Mouse (Mus musculus): ENCODE measurements at regions not wholly inside any gene's neighbourhood (a gene's known extent, or its start where the extent isn't known, plus 50 kb on each side); places are given as distances from the start of the nearest gene placed in this dataset. TPM values are rescaled to one million over a fixed set of nuclear protein-coding genes. Genes with fewer than 3 reads are reported as not detected.

Small RNAs in the stretch of these regions (microRNA-seq; reads per million reads assigned to microRNA genes)
- gene Mir3963 = not detected

Measured in limb, embryonic 10.5 days (tissue).